Mouse (Mus musculus): ENCODE data around the gene 4930455H04Rik.

Gene 4930455H04Rik

GRCm38 (mm10) chr3:116967967-116968366 is at the start of gene 4930455H04Rik:
TSS of gene 4930455H04Rik (plus strand) at chr3:116968267.
- DNase-seq (ENCODE audit: low read depth, low spot score): no peak

- no peak for DNase-seq (ENCODE audit: low read depth, low spot score)
These were observed 46.5 kb upstream of the 4930455H04Rik start for GRCm38 (mm10) chr3:116921535-116921934.

GRCm38 (mm10) chr3:116923042-116923441 is 45.0 kb upstream of the 4930455H04Rik start:
- no peak for DNase-seq (ENCODE audit: low read depth, low spot score)

DNA sequence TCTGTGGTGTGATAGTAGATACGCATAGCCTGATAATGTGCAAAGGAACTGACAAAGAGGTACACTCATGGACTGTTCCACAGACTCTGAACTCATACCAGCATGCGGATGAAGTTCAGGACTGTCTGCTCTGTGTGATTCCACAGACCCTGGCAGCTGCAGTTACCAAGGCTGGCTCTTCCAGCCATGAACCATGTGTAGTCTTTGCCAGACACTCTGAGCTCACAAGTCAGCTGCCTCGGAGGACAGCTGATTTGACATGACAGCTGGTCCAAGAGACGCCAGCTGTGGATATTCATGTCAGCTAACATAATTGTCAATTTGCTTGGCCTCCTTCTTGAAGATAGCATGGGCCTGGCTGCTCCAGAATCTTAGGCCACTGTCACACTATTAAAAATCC is 39.1 kb upstream of the 4930455H04Rik start:
- DNase-seq (ENCODE audit: low read depth, low spot score): no peak

- DNase-seq (ENCODE audit: low read depth, low spot score): no peak
These were observed 34.9 kb upstream of the 4930455H04Rik start for GRCm38 (mm10) chr3:116933158-116933557.

DNA sequence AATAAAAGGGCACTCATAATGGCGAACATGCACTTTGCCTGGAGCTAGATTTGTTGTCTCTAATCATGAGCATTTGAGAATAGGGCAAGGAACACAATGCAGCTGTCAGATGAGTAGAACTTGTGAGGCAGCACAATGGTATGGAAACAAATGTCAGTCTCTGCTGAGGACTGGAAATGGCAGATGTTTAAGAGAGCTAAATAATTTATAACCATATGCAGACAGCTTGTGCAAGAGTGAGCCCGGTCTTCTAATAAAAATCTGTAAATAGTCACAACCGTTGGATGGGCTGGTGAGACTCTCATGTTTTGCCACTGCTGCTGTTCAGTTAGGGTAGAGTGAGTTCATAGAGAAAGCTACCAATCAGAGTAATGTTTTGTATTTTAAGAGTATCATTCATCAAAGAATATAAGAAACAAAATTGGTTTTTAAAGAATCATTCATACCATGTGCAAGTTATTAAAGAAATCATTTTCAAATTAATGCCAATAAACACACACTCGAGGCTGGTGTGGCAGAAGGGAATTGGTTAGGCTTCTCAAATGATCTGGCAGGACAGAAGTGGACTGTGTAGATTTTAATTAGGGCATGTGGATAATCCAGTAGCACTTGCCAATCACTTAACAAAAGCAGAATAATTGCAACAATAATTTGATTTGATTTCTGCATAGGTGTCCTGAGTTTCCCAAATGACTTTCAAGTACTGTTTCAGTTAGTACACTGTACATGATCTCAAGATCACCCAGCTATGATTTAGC is 31.0 kb upstream of the 4930455H04Rik start:
- no peak for DNase-seq (ENCODE audit: low read depth, low spot score)

DNA sequence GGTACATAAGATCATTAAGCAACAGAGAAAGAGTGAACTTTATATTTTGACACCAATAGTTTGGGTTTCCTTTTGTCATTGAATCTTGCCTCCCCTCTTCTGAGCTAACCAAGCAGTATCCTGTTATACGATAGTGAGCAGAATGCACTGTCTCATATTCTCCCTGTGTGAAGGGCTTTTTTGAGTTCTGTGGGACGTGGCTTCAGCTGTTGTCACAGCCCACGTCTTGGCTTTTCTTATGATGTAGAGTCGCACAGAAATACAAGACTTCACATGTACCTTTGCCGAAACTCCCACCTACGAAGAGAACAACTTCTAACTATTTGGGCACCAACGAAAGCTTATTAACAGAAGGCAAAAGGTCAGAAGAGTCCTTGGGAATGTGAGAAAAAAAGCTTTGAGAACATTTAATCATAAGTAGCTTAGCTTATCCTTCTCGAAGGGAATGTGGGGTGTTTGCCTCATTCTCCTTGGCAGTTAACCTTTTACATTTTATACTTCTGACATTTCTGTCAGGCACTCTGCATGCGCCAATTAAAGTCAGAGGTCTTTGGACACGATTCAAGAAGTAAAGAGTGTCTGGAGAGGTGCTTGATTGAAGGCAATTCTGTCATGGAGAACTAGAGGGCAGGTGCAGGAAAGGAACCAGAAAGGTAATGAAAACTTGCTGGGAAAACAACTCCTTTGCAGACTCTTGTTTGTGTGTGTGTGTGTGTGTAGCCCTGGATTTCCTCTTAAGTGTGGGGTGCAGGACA is 27.1 kb upstream of the 4930455H04Rik start:
- no peak for DNase-seq (ENCODE audit: low read depth, low spot score)

DNA sequence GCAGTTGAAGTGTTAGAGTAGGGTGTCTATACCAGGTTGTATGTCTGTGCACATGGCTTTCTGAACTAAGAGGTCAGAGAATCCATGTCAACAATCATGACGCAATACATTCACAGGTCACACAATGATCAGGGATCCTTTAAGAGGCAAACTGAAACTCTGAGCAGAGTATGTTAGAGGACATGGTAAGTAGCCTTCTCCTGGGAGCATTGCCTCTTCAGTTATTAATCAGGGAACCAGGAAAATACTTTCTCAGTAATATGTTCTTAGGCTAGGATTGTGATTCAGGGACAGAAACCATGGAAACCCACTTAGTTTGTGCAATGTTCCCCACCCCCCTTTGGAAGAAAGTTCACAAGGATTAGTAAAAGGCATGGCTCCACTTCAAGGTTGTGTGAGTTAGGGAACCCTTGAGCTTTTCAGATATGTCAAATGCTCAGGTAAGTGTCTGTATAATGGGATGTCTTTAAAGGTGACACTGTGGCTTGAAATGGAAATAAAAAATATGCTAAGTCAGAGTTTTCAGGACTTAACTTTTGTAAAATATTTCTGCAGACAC is 26.4 kb upstream of the 4930455H04Rik start:
- no peak for DNase-seq (ENCODE audit: low read depth, low spot score)

GRCm38 (mm10) chr3:116942751-116943150 is 25.3 kb upstream of the 4930455H04Rik start:
- DNase-seq (ENCODE audit: low read depth, low spot score): no peak

DNA sequence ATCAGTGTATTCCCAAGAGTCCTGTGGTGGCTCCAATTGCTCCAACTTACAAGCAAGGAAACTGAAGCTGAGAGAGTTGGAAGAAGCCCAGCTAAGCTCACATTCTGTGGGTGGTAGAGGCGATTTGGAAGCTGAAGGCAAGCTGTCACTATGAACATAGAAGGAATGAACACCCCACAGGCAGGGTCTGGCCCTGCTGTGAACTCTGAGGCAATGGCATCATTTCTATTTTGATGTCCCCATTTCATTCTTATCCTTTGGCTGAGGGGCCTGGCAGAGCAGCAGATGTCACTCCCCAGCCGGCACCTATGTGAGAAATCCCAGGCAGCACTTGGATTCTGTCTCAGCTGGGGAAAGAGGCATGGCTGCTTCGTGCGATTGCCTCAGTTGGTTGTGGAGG is 24.6 kb upstream of the 4930455H04Rik start:
- no peak for DNase-seq (ENCODE audit: low read depth, low spot score)

DNA sequence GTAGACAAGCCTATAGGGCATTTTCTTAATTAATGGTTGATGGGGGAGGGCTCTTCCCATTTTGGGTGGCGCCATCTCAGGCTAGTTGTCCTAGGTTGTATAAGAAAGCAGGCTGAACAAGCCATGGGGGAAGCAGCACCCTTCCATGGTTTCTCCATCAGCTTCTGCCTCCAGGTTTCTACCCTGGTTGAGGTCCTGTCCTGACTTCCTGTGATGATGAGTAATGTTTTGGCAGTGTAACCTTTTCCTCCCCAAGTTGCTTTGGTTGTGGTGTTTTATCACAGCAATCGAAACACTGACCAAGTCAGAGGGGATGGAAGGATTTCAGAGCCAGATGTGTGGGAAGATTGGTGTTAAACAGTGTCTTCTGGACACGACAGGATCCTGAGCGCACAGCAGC is 21.6 kb upstream of the 4930455H04Rik start:
- DNase-seq (ENCODE audit: low read depth, low spot score): no peak

DNA sequence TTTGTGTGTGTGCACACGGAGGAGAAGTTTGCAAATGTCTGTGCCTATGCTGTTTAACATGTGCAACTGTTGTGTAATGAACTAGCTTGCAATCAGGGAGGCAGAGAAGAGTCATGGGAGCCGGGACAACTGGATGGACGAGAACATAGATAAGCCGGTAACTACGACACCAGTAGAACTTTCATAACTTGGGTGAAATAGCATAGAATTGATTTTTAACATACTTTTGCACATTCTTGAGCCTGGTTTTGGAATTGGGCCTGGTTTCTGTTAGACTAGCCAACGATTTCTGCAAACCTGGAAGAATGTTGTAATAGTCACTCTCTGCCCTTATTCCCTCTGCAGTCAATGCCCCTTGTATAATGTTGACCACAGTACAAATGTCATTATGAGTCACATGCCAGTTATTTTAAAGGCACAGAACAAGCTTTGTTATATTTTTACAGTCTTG is 17.4 kb upstream of the 4930455H04Rik start:
- no peak for DNase-seq (ENCODE audit: low read depth, low spot score)

DNA sequence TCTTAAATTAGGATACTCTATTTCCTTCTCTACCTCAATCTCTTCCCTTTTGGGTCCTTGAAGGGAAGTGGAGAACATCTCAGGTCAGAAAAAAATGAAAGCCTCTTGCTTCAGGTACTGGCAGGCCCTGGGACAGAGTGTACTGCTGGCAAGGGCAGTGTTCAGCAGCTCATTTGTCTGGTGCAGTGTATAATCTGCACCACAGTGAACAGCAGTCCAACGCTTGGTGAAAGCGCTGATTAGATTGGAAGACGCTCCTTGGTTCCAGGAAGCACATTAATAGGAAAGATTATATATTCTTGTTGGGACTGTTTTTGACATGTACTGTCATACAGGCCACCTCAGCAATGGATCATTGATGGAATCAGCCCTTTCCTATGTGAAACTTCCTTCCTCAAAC is 16.6 kb upstream of the 4930455H04Rik start:
- DNase-seq (ENCODE audit: low read depth, low spot score): no peak

DNA sequence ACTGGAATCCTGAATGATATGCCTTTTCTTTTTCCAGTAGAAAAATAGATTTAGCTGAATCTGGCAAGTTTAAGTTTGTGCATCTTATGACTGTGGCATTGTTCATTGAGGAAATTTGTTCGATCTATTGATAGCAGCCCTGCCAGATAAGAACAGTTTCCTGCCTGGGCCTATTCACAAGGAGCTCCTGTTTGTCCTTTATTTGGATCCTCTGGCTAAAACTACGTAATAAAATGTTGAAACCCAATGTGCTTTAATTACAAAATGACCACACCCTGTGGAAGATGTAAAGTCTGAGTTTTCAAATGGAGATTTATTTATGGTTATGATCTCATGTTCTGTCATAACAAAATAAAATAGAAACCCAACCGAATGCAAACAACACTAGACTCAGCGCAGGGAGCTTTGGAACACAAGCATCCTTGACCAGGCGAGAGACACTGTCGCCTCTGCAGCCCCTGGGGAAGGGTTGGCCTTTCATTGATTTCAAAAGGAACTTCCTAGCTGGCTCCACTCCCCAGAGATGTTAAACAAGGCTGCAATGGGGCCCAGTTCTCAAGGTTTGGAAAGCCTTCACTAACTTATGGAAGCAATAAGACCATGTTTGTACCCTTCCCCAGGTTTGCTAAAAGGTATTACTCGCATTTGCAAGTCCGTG is 15.7 kb upstream of the 4930455H04Rik start:
- DNase-seq (ENCODE audit: low read depth, low spot score): no peak

DNA sequence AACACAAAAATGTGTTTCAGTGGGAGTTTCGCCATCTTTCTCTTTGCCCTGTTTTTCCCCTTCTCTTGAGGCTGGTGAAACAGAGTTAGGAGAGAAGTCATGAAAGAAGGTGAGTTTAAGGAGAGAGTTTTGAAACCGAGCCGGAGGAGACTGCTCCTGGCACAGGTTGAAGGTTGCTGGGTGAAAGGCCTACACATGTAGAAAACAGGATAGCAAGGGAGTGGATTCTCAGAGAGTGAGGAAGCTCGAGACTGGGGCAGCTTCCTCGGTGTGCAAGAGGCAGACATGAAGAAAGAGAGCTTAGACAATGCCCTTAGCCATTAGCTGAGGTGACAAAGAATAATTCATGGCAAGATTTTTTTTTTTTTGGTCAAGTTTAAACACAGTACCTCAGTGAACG is 14.7 kb upstream of the 4930455H04Rik start:
- no peak for DNase-seq (ENCODE audit: low read depth, low spot score)

GRCm38 (mm10) chr3:116955061-116955460 is 13.0 kb upstream of the 4930455H04Rik start:
- no peak for DNase-seq (ENCODE audit: low read depth, low spot score)

DNA sequence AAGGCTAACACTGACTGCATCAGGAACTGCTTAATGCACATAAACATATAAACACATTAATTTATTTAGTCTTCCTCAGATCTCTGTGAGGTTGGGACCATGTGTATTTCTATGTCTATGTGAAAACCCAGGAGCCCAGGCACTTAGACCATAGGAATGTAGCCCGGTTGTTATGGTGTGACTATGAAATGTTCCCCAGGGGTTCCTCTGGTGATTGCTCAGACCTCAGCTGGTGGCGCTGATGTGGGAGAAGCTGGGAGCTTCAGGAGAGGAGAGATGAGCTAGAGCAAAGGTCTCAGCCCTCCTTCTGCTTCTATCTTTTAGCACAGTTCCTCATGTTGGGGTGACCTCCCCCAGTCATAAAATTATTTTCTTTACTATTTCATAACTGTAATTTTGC is 7.7 kb upstream of the 4930455H04Rik start:
- no peak for DNase-seq (ENCODE audit: low read depth, low spot score)

GRCm38 (mm10) chr3:116961354-116962142 is 6.5 kb upstream of the 4930455H04Rik start:
- no peak for DNase-seq (ENCODE audit: low read depth, low spot score)

GRCm38 (mm10) chr3:116963213-116963612 is 4.9 kb upstream of the 4930455H04Rik start:
- DNase-seq (ENCODE audit: low read depth, low spot score): no peak

GRCm38 (mm10) chr3:116964426-116964825 is 3.6 kb upstream of the 4930455H04Rik start:
- DNase-seq (ENCODE audit: low read depth, low spot score): no peak

DNA sequence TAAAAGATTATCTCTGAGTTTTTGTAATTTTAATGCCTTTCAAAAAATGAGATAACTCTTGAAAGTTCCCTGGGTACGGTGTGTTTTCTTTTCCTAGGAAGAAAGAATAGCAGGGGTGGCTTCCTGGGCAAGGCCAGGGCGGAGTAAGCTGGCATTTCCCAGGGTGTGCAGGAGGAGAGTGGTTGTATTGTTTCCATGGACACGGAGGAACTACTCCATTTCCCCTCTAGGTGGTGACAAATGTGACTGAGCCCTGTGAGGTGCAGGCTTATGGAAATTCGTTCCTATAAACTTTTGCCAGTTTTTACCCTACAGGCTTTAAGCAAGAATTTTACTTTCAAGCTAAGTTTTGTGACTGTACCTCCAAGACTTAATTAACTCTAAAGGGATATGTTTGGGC is 1.8 kb upstream of the 4930455H04Rik start:
- DNase-seq (ENCODE audit: low read depth, low spot score): no peak

Measured in brain, embryonic 18.5 days (tissue).